Mouse (Mus musculus): ENCODE data around the gene Btnl10. TPM values are rescaled to one million over a fixed set of nuclear protein-coding genes. Genes with fewer than 3 reads are reported as not detected.
A peak's percentile ranks its signal among the peaks of the same experiment; 100 is the strongest.

The Btnl10 gene
- polyA plus RNA-seq, 1 experiment from 2014 or later = not detected

DNA sequence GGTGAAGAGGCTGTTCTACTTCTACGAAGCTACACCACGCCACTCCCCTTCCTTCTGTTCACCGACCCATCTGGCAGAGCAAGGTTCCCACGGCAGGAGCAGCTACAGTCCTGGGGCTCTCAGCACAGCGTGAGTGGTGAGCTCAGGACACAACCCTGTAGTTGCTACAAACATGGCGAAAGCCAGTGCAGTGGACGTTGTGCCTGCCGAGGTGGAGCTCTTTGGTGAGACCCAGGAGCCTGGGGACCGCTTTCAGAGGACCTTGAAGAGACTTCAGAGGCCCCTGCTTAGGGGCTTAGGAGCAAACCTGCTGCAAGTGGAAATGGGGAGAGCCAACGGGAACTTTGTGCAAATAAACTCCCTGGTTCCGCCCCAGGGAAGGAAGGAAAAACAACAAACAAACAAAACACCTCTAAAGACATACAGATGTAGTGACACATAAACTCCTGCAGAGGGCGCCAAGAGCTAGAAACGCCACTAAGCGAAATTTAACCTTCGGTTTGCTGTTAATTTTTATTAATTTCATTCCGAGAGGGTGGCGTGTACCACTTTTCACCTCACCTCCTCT lies 3.2 kb upstream of the Btnl10 start:
- H3K27me3 ChIP-seq = peaks cover 6% of the 10 kb centered on the region
- 18% methylated on average over 17 of the region's 17 CpGs for WGBS
- H3K9me3 ChIP-seq (replicated peaks) = no peaks in the 10 kb centered on the region
- H3K36me3 ChIP-seq (ENCODE audit: poor library complexity, severe bottlenecking) = no peaks in the 10 kb centered on the region
- peak overlapping the region; percentile 28 for H3K4me3 ChIP-seq
- peak overlapping the region; percentile 45 for H3K9ac ChIP-seq
- 0 out of 2 replicates have a peak, but pooled peaks cover 6% of the 10 kb centered on the region for H3K4me1 ChIP-seq
- peak overlapping the region; percentile 58 for H3K4me2 ChIP-seq
- ATAC-seq = no peak
- H3K27ac ChIP-seq = no peak overlapping the region

- Histone ChIP-seq H3K4me2 (no peak overlapping the region), H3K9ac (no peak overlapping the region), H3K27me3 (peaks cover 6% of the 10 kb centered on the region), H3K9me3 (replicated peaks) (no peaks in the 10 kb centered on the region), H3K36me3 (ENCODE audit: poor library complexity, severe bottlenecking) (no peaks in the 10 kb centered on the region), H3K27ac (no peak overlapping the region), H3K4me1 (0 out of 2 replicates have a peak, but pooled peaks cover 6% of the 10 kb centered on the region), H3K4me3 (no peak overlapping the region)
- ATAC-seq = no peak
- WGBS = 55% methylated on average over 14 of the region's 14 CpGs
Measured at GRCm38 (mm10) chr11:58916879-58917744, 596 bp upstream of the Btnl10 start.

- 84% methylated on average over 5 of the region's 5 CpGs for WGBS
- H3K9ac ChIP-seq = no peak overlapping the region
- peaks cover 6% of the 10 kb centered on the region for H3K27me3 ChIP-seq
- H3K9me3 ChIP-seq (replicated peaks) = no peaks in the 10 kb centered on the region
- no peak overlapping the region for H3K27ac ChIP-seq
- H3K4me2 ChIP-seq = no peak overlapping the region
- no peak for ATAC-seq
- no peaks in the 10 kb centered on the region for H3K36me3 ChIP-seq (ENCODE audit: poor library complexity, severe bottlenecking)
- H3K4me1 ChIP-seq = 0 out of 2 replicates have a peak, but pooled peaks cover 6% of the 10 kb centered on the region
- no peak overlapping the region for H3K4me3 ChIP-seq
Measured at GRCm38 (mm10) chr11:58918759-58919158, 1.1 kb downstream of the Btnl10 start.

GRCm38 (mm10) chr11:58922420-58922819 lies 4.7 kb downstream of the Btnl10 start:
- Histone ChIP-seq H3K36me3 (ENCODE audit: poor library complexity, severe bottlenecking) (no peaks in the 10 kb centered on the region), H3K9ac (no peak overlapping the region), H3K4me1 (no peaks in the 10 kb centered on the region), H3K27ac (no peak overlapping the region), H3K9me3 (replicated peaks) (no peaks in the 10 kb centered on the region), H3K4me3 (no peak overlapping the region), H3K27me3 (no peaks in the 10 kb centered on the region; the same call in 1 of the 2 replicates), H3K4me2 (no peak overlapping the region)
- ATAC-seq = no peak
- 86% methylated on average over 9 of the region's 9 CpGs for WGBS

DNA sequence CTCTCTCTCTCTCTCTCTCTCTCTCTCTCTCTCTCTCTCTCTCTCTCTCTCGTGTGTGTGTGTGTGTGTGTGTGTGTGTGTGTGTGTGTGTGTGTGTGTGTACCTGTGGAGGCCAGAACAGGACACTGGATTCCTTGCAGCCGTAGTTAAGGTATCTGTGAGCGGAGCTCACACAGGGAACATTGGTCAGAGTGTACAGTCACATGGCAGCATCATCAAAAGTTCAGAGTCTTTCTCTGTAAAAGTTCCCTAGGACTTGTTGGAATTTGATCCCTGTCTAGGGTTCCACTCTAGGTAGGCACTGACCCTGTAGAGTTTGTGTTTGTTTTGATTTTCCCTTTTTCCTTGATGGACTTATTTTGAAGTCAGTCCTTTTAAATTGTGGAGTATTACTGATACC lies 8.9 kb downstream of the Btnl10 start:
- H3K4me3 ChIP-seq = no peak overlapping the region
- peaks cover 12% of the 10 kb centered on the region for H3K36me3 ChIP-seq (ENCODE audit: poor library complexity, severe bottlenecking)
- H3K27me3 ChIP-seq = no peaks in the 10 kb centered on the region
- no peaks in the 10 kb centered on the region for H3K9me3 ChIP-seq (replicated peaks)
- no peak overlapping the region for H3K9ac ChIP-seq
- 0 out of 2 replicates have a peak, but pooled peaks cover 4% of the 10 kb centered on the region for H3K4me1 ChIP-seq
- 100% methylated on average over 2 of the region's 3 CpGs for WGBS
- H3K27ac ChIP-seq = no peak overlapping the region
- ATAC-seq = no peak
- no peak overlapping the region for H3K4me2 ChIP-seq

GRCm38 (mm10) chr11:58927053-58927452 lies 9.3 kb downstream of the Btnl10 start:
- H3K27ac ChIP-seq = no peak overlapping the region
- no peaks in the 10 kb centered on the region for H3K27me3 ChIP-seq
- WGBS = 82% methylated on average over 2 of the region's 2 CpGs
- no peak for ATAC-seq
- H3K4me1 ChIP-seq = 0 out of 2 replicates have a peak, but pooled peaks cover 4% of the 10 kb centered on the region
- H3K4me3 ChIP-seq = no peak overlapping the region
- H3K9ac ChIP-seq = no peak overlapping the region
- H3K9me3 ChIP-seq (replicated peaks) = no peaks in the 10 kb centered on the region
- no peak overlapping the region for H3K4me2 ChIP-seq
- H3K36me3 ChIP-seq (ENCODE audit: poor library complexity, severe bottlenecking) = peaks cover 16% of the 10 kb centered on the region

GRCm38 (mm10) chr11:58927790-58928651 lies 10.3 kb downstream of the Btnl10 start:
- peak overlapping the region; percentile 1; the same call in 1 of the 2 replicates for H3K4me3 ChIP-seq
- H3K9me3 ChIP-seq (replicated peaks) = no peaks in the 10 kb centered on the region
- ATAC-seq = peak; percentile 71
- WGBS = 35% methylated on average over 20 of the region's 20 CpGs
- no peak overlapping the region for H3K9ac ChIP-seq
- H3K36me3 ChIP-seq (ENCODE audit: poor library complexity, severe bottlenecking) = peaks cover 26% of the 10 kb centered on the region
- 0 out of 2 replicates have a peak overlapping the region, but pooled peaks have one; percentile 42 for H3K27ac ChIP-seq
- H3K4me2 ChIP-seq = peak overlapping the region; percentile 36; the same call in 1 of the 2 replicates
- H3K4me1 ChIP-seq = 0 out of 2 replicates have a peak, but pooled peaks cover 4% of the 10 kb centered on the region
- no peaks in the 10 kb centered on the region for H3K27me3 ChIP-seq

- Histone ChIP-seq H3K27ac (no peak overlapping the region), H3K4me3 (no peak overlapping the region), H3K9ac (no peak overlapping the region), H3K9me3 (replicated peaks) (no peaks in the 10 kb centered on the region), H3K4me2 (no peak overlapping the region), H3K4me1 (0 out of 2 replicates have a peak, but pooled peaks cover 4% of the 10 kb centered on the region), H3K36me3 (ENCODE audit: poor library complexity, severe bottlenecking) (peaks cover 36% of the 10 kb centered on the region), H3K27me3 (no peaks in the 10 kb centered on the region)
- ATAC-seq = peak; percentile 19; the same call in 1 of the 2 replicates
- WGBS = 89% methylated on average over 4 of the region's 4 CpGs
Measured at GRCm38 (mm10) chr11:58929055-58929454, 11.3 kb downstream of the Btnl10 start.

DNA sequence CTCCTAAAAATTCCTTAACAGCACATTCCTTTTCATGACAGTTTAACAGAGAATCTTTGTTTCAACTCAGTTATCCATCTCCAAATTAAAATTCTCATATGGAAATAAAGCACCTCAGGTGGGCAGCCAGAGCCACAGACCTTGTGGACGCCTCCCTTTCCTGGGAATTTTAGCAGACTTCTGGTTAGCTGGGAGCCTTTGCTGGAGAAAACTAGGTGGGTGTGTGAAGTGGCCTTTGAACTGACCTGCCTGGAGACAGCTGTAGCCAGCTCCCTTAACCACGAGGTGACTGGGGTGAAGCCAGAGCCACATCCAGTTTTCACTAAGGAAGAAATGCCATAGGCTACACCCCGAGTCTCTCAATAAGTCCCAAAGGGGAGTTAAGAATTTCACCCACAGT lies 11.9 kb downstream of the Btnl10 start:
- ATAC-seq = no peak
- WGBS = 55% methylated on average over 3 of the region's 3 CpGs
- Histone ChIP-seq H3K27ac (no peak overlapping the region), H3K27me3 (no peaks in the 10 kb centered on the region), H3K9ac (no peak overlapping the region), H3K4me1 (0 out of 2 replicates have a peak, but pooled peaks cover 4% of the 10 kb centered on the region), H3K4me2 (no peak overlapping the region), H3K4me3 (no peak overlapping the region), H3K36me3 (ENCODE audit: poor library complexity, severe bottlenecking) (peaks cover 42% of the 10 kb centered on the region), H3K9me3 (replicated peaks) (no peaks in the 10 kb centered on the region)

DNA sequence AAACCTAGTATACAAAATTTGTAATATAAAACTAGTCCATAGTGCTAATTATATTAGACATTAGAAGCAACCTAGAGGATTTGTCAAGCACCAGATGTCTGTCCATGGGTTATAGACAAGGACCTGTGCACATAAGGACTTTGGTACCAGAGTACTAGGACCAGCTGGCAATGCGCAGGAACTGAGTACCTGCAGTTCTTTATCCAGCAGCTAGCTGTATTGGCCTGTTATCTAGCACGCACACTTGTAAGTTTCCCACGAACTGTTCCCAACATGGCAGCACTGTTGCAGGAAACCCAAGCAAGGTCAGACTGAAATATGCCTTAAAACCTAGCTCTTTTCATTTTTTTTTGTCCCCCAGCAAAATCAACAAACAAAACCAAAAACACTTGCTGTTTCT lies 12.5 kb downstream of the Btnl10 start:
- Histone ChIP-seq H3K9me3 (replicated peaks) (no peaks in the 10 kb centered on the region), H3K9ac (no peak overlapping the region), H3K4me2 (no peak overlapping the region), H3K27ac (no peak overlapping the region), H3K27me3 (no peaks in the 10 kb centered on the region), H3K4me3 (no peak overlapping the region), H3K36me3 (ENCODE audit: poor library complexity, severe bottlenecking) (peaks cover 47% of the 10 kb centered on the region), H3K4me1 (0 out of 2 replicates have a peak, but pooled peaks cover 4% of the 10 kb centered on the region)
- WGBS = 94% methylated on average over 3 of the region's 3 CpGs
- ATAC-seq = no peak

DNA sequence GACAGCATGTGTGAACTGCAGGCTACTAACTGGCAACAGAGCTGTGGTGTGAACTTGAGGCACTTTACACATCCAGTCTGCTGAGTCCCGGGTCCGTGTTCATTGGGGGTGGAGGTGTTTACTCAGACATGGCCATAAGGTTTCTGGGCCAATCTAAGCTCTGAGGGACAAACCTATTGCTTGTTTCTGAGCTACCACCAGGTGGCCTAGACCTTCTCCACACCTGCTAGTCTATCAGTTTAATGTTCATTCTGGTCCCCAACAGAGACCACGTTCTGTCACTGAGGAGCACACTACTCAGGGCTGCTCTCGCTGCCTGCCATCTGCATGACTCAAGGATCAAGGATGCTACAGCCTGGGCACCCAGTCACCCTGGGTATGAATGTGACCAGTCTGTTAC lies 13.9 kb downstream of the Btnl10 start:
- Histone ChIP-seq H3K4me1 (peaks cover 14% of the 10 kb centered on the region), H3K9ac (no peak overlapping the region), H3K9me3 (replicated peaks) (no peaks in the 10 kb centered on the region), H3K4me2 (no peak overlapping the region), H3K36me3 (ENCODE audit: poor library complexity, severe bottlenecking) (peaks cover 59% of the 10 kb centered on the region), H3K27me3 (no peaks in the 10 kb centered on the region), H3K27ac (no peak overlapping the region), H3K4me3 (no peak overlapping the region)
- WGBS = 78% methylated on average over 4 of the region's 4 CpGs
- ATAC-seq = no peak
